Mouse (Mus musculus) intestine, postnatal 0 days (tissue): ENCODE results near the gene Fdx1l. TPM values are rescaled to one million over a fixed set of nuclear protein-coding genes. Genes with fewer than 3 reads are reported as not detected.
A peak's percentile ranks its signal among the peaks of the same experiment; 100 is the strongest.
"Not testable (repeated sequence)": the region's sequence is repeated elsewhere in the genome, so short reads cannot be mapped to it uniquely, and the experiment has no call there.

ENCODE experiments used
- ATAC-seq: fragments of 200-750 bp; cut with Nextera tagmentation; 2 replicates; pipeline ENCODE4 v1.8.0; 2017; ENCODE audit warnings: mild to moderate bottlenecking, moderate TSS enrichment, moderate library complexity
- H3K27ac ChIP-seq: fragments of 300-500 bp; sonication (generic); 2 replicates; pipeline ENCODE4 v1.5.1; 2014; ENCODE audit warnings: mild to moderate bottlenecking, low read depth, low read length, moderate library complexity
- H3K27me3 ChIP-seq: fragments of 300-500 bp; sonication (generic); replicated peaks from 2 replicates; pipeline ENCODE4 v1.6.1; 2014; ENCODE audit warnings: low read length, mixed read lengths; ENCODE audit not compliant: control insufficient read depth, insufficient read depth
- H3K36me3 ChIP-seq: fragments of 300-500 bp; sonication (generic); 2 replicates; pipeline ENCODE4 v1.6.1; 2014; ENCODE audit warnings: mild to moderate bottlenecking, moderate library complexity; ENCODE audit not compliant: control insufficient read depth, insufficient read depth
- H3K4me1 ChIP-seq: fragments of 300-500 bp; sonication (generic); replicated peaks from 2 replicates; pipeline ENCODE4 v1.6.1; 2014; ENCODE audit warnings: antibody characterized with exemption, low read length, mixed read lengths; ENCODE audit not compliant: control insufficient read depth, insufficient read depth
- H3K4me2 ChIP-seq: fragments of 300-500 bp; sonication (generic); replicated peaks from 2 replicates; pipeline ENCODE4 v1.6.1; 2014; ENCODE audit warnings: low read depth, mild to moderate bottlenecking, moderate library complexity
- H3K4me3 ChIP-seq: fragments of 300-500 bp; sonication (generic); 2 replicates; pipeline ENCODE4 v1.5.1; 2014; ENCODE audit warnings: low read depth, low read length
- H3K9ac ChIP-seq: fragments of 300-500 bp; sonication (generic); 2 replicates; pipeline ENCODE4 v1.6.1; 2014; ENCODE audit warnings: mild to moderate bottlenecking, low read depth, low read length
- H3K9me3 ChIP-seq: fragments of 300-500 bp; sonication (generic); 2 replicates; pipeline ENCODE4 v1.6.1; 2016; ENCODE audit warnings: mixed run types; ENCODE audit not compliant: control insufficient read depth
- CTCF ChIP-seq: sonication (generic); IDR thresholded peaks from 2 replicates; pipeline ENCODE4 v1.5.1; 2016; ENCODE audit warnings: low read depth, mild to moderate bottlenecking, control low read depth, antibody characterized with exemption, moderate library complexity
- WGBS: fragments of 180-500 bp; shearing (Covaris S2); extraction: QIAGEN DNeasy Blood & Tissue Kit; methylation state at CpG from one replicate; pipeline ENCODE4 v1.1.7; 2014; 5-methylcytosine and 5-hydroxymethylcytosine counted together
- polyA plus RNA-seq: library from polyadenylated mRNA; unstranded; fragments of >200 nt; fragmentation: Nextera tagmentation; extraction: Ambion mirVana; gene quantifications from 2 replicates; pipeline ENCODE4 v1.2.1, GENCODE M21; 2015

Fdx1l gene
- polyA plus RNA-seq, 1 experiment from 2014 or later, result 46.3 TPM

- Histone ChIP-seq H3K36me3 (no peaks in the 10 kb centered on the region), H3K27ac (no peak overlapping the region), H3K4me2 (no peak overlapping the region), H3K9ac (no peak overlapping the region), H3K27me3 (no peaks in the 10 kb centered on the region), H3K9me3 (no peaks in the 10 kb centered on the region), H3K4me1 (no peaks in the 10 kb centered on the region), H3K4me3 (no peak overlapping the region)
- ATAC-seq, result no peak
- TF ChIP-seq CTCF, result no peak
- WGBS, result 67% methylated on average over 10 of the region's 10 CpGs
Observed at GRCm38 (mm10) chr9:21051578-21051977, 21.8 kb downstream of the Fdx1l start.

DNA sequence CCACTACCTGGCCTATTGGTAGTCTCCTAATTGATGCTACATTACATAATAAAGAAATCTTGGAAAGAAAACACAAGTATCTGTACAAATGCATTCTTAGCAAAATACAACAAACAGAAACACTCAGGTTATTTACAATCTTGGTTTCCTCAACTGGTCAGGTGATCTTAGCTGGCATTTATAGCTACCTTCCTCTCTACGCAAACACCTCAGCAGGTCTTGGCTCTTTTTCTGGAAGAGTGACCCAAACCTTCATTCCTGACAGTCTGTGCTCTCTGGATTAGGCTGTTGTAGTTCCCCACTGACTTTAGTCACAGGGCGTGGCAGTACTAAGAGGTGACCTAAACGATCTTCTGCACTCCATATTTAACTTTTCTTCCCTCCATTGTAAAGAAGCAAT, 28.2 kb downstream of the Fdx1l start:
- 53% methylated on average over 3 of the region's 3 CpGs for WGBS
- H3K9ac ChIP-seq, result no peak overlapping the region
- no peaks in the 10 kb centered on the region for H3K36me3 ChIP-seq
- no peak overlapping the region for H3K4me2 ChIP-seq
- no peaks in the 10 kb centered on the region for H3K27me3 ChIP-seq
- ATAC-seq, result no peak
- no peaks in the 10 kb centered on the region for H3K4me1 ChIP-seq
- no peak overlapping the region for H3K4me3 ChIP-seq
- no peak for TF ChIP-seq CTCF
- H3K27ac ChIP-seq, result no peak overlapping the region
- H3K9me3 ChIP-seq, result no peaks in the 10 kb centered on the region

- H3K27me3 ChIP-seq, result not testable (repeated sequence)
- 59% methylated on average over 1 of the region's 1 CpGs for WGBS
Observed at GRCm38 (mm10) chr9:21044785-21045184, 28.6 kb downstream of the Fdx1l start.

GRCm38 (mm10) chr9:21043563-21043962, 29.9 kb downstream of the Fdx1l start:
- Histone ChIP-seq H3K36me3 (no peaks in the 10 kb centered on the region), H3K4me2 (no peak overlapping the region), H3K4me1 (no peaks in the 10 kb centered on the region), H3K9me3 (no peaks in the 10 kb centered on the region), H3K4me3 (no peak overlapping the region), H3K27me3 (peaks cover 3% of the 10 kb centered on the region), H3K9ac (no peak overlapping the region), H3K27ac (no peak overlapping the region)
- no peak for ATAC-seq
- no peak for TF ChIP-seq CTCF
- WGBS, result 80% methylated on average over 4 of the region's 4 CpGs

More at GRCm38 (mm10) chr9:21044785-21045184, 28.6 kb downstream of the Fdx1l start:
- not testable (repeated sequence) for H3K4me1 ChIP-seq, ATAC-seq, H3K27ac ChIP-seq, H3K9me3 ChIP-seq, H3K36me3 ChIP-seq, H3K4me3 ChIP-seq, H3K9ac ChIP-seq, H3K4me2 ChIP-seq

DNA sequence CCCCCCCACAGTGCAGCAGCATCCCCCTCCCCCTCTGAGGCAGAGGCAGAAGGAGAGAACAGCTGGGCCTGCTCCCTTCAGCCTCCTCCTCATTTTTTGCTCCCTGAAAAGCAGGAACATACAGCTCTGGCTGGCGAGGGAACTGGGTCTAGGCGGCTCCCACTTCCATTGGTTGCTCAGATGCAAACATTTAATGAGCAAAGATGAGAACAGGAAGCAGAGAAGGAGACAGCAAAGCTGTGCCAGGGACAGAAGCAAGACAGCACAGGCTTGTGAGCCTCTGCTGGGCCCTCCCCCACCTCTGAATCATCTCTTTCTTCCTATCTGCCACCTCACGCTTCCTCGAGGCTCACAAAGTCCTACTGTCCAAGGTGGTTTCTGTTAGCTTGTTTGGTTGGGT, 32.1 kb downstream of the Fdx1l start:
- no peaks in the 10 kb centered on the region for H3K36me3 ChIP-seq
- no peak for TF ChIP-seq CTCF
- H3K4me3 ChIP-seq, result no peak overlapping the region
- 41% methylated on average over 4 of the region's 4 CpGs for WGBS
- peaks cover 3% of the 10 kb centered on the region; the same call in 1 of the 2 replicates for H3K4me1 ChIP-seq
- H3K9ac ChIP-seq, result no peak overlapping the region
- no peak overlapping the region for H3K4me2 ChIP-seq
- H3K27ac ChIP-seq, result no peak overlapping the region
- ATAC-seq, result no peak
- peaks cover 26% of the 10 kb centered on the region for H3K27me3 ChIP-seq
- no peaks in the 10 kb centered on the region for H3K9me3 ChIP-seq

- Histone ChIP-seq H3K4me1 (peaks cover 3% of the 10 kb centered on the region; the same call in 1 of the 2 replicates), H3K27ac (no peak overlapping the region), H3K9me3 (no peaks in the 10 kb centered on the region), H3K4me2 (no peak overlapping the region), H3K9ac (no peak overlapping the region), H3K36me3 (no peaks in the 10 kb centered on the region), H3K27me3 (peaks cover 41% of the 10 kb centered on the region), H3K4me3 (no peak overlapping the region)
- TF ChIP-seq CTCF, result no peak
- 74% methylated on average over 3 of the region's 3 CpGs for WGBS
- ATAC-seq, result no peak
Observed at GRCm38 (mm10) chr9:21039779-21040178, 33.6 kb downstream of the Fdx1l start.

GRCm38 (mm10) chr9:21037481-21037891, 35.9 kb downstream of the Fdx1l start:
- H3K9ac ChIP-seq, result no peak overlapping the region
- no peaks in the 10 kb centered on the region for H3K9me3 ChIP-seq
- ATAC-seq, result no peak
- H3K27me3 ChIP-seq, result peaks cover 59% of the 10 kb centered on the region
- H3K27ac ChIP-seq, result no peak overlapping the region
- peak overlapping the region; percentile 58 for H3K4me2 ChIP-seq
- no peaks in the 10 kb centered on the region for H3K36me3 ChIP-seq
- 3% methylated on average over 31 of the region's 31 CpGs for WGBS
- H3K4me1 ChIP-seq, result peaks cover 6% of the 10 kb centered on the region; the same call in 1 of the 2 replicates
- TF ChIP-seq CTCF, result no peak
- peak overlapping the region; percentile 31 for H3K4me3 ChIP-seq
